Mouse (Mus musculus): ENCODE results near the gene Tex13c2. TPM values are rescaled to one million over a fixed set of nuclear protein-coding genes. Genes with fewer than 3 reads are reported as not detected.

The Tex13c2 gene
- under 1 TPM; 0.42 to 0.48 TPM for total RNA-seq (2021)

GRCm38 (mm10) chrX:42489446-42489845, at the start of gene Tex13c2:
Gene Tex13c2, plus strand, starts transcription at chrX:42489691.
- DNase-seq = no peak

- DNase-seq = no peak
Measured at GRCm38 (mm10) chrX:42450305-42450704, 39.2 kb upstream of the Tex13c2 start.

- no peak for DNase-seq
Measured at GRCm38 (mm10) chrX:42453001-42453400, 36.5 kb upstream of the Tex13c2 start.

DNA sequence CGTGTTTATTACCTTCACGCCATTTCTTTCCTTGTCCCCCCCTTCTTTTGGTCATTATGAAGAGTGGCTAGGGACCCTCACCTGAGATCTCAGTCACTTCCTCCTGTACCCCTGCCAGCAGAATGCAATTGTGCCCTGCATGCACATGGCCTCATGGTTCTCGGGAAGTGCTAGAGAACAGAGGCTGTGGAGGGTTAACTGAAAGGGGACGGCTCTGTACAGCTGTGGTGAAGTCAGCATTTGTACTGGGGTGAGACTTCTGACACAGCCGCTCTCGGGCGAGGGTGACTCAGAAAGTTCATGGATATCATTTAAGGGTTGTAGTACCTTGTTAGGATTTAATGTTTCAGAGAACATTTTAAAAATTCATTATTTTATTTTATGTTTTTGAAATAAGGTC, 35.0 kb upstream of the Tex13c2 start:
- no peak for DNase-seq

DNA sequence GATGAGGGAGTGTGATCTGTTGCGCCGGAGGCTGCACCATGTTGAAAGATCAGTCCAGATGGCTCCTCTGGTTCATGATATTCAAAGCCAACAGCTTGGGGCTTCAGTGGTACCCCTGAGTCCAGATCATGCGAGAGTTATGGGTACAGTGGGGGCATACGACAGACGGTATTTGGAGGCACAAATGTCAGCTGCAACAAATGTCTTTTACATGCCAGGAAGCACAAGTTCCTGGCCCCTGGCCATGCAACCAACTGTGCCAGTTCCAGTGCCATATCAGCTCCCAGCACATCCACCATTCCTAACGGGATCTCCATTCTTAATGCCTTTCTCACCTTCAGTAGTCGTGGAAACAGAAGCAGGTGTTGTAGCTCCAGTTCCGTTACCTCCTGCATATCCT, 845 bp downstream of the Tex13c2 start:
- DNase-seq = peak in 1 of 2 experiments; percentile 31

- DNase-seq = no peak
Measured at GRCm38 (mm10) chrX:42500538-42500937, 11.0 kb downstream of the Tex13c2 start.

DNA sequence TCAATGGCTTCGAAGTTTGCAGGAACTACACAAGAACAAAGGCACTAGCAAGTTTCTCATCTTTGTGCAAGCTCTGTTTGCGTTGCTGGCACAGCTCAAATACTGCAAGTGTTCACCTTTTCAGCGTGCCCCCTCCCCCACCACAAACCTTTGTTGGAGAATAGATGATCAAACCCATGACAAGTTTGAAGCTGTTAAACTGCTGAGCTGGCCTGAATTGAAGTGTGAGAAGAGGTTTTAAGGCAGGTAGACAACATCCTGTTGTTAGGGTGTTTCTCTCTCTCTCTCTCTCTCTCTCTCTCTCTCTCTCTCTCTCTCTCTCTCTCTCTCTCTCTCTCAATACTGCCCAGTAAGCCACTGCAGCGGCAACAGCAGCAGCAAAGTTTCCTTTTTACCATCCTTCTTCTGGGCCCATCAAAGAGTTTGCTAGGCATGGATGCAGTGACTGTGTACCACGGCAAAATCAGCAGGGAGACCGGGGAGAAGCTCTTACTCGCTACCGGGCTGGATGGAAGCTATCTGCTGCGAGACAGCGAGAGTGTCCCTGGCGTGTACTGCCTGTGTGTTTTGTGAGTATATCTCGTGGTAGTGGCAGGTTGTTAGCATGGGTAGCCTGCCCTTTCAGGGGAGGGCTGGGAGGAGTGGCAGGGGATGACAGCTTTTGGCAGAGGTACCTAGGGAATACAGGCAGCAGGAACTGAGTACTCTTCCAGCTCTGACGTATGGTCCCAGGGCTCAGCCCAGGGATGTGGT, 13.0 kb downstream of the Tex13c2 start, which contains the start of gene Sh2d1a:
TSS of gene Sh2d1a (plus strand) at position 163 of the 753 bp plus-strand sequence.
- no peak for DNase-seq

DNA sequence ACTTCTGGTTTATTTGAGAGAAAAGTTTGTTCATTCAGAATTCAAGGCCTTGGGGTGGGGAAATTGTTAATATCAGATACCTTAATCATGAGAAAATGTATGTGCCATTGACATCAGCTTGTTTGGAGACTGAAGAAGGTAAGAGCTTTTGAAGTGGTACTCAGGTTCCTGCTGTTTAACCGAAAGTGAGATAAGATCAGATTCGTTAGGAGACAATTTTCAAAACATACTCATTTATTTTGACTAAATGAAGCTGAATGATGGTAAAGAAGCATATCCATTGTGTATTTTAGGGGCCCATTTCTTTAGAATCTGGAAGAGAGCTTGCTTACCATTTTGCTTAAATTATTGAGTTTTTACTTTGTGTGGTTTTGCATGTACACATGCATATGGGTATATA, 21.6 kb downstream of the Tex13c2 start:
- DNase-seq = no peak

- DNase-seq = no peak
Measured at GRCm38 (mm10) chrX:42512567-42512966, 23.1 kb downstream of the Tex13c2 start.

- DNase-seq = no peak
Measured at GRCm38 (mm10) chrX:42522868-42523267, 33.4 kb downstream of the Tex13c2 start.

DNA sequence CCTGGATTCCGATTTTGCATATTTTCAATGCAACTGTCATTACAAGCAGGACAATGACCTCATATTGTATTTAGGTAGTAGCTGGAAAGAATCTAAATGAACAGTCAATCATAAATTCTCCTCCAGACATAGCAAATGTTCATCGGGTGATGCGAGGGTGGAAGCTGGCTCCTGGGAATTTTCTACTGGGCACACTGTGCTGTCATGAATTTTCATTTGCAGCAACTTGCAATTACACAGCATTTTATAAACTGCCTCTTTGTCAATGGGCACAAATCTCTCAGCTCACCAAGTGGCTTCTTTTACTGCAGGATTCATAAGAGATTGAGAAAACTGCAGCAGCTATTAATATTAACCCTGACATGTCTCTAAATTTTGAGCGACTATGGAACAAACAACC, 41.2 kb downstream of the Tex13c2 start:
- DNase-seq = no peak

GRCm38 (mm10) chrX:42540030-42540755, 50.7 kb downstream of the Tex13c2 start:
- peak; percentile 50 to 61 for DNase-seq

GRCm38 (mm10) chrX:42540756-42541053, 51.2 kb downstream of the Tex13c2 start:
- peak; percentile 29 to 52 for DNase-seq

Other genes starting within 250 kb of the Tex13c2 start
- not detected for gene Sh2d1a, start 12.8 kb downstream of the Tex13c2 start, total RNA-seq (2021)

Measured in layer of hippocampus, postnatal 36 days (tissue).